In the genomic region with DNA sequence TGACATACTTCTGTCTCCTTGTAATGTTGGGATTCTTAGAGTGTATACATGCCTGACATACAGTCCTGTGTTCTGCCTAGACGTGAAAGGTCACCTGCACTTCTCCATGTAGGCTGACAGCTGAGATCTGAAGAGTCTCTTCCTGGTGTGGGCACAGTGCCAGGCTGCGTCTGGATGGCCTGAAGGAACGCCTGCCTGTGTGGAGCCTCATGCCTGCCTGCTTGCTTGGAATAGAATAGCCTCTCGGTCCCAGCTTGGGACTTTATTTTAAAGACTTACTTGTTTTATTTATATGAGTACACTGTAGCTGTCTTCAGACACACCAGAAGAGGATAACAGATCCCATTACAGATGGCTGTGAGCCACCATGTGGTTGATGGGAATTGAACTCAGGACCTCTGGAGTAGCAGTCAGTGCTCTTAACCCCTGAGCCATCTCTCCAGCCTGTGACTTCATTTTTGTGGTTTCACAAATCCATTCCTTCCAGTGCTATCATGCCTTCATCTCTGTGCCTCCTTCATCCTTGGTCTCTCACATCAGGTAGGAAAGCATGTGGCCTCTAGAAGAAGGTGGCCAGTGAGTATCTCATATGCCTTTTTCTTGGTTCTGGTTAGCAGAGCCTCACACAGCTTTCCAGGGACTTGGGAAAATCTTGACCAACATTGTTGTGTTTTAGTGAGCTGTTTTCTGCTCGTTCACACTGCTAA, we compare ENCODE assay signal across 8 mouse cellular contexts. TPM values are rescaled to one million over a fixed set of nuclear protein-coding genes. Genes with fewer than 3 reads are reported as not detected.
DNase-seq lines count a peak whose midpoint lies in the region; ATAC-seq lines count a peak whose summit lies in the region.
"Had no signal": no experiment of that assay in that cellular context is flagged by ENCODE, and none has a peak within 500 bp of the region (broad histone marks: within the 10 kb centered on the region; RNA-seq: fewer than 3 reads in every experiment).

No protein-coding gene starts in this region.

- H3K4me2 ChIP-seq in midbrain, embryonic 14.5 days (ENCODE audit: low read length) = no peak overlapping the region
- H3K4me2 ChIP-seq in midbrain, embryonic 16.5 days (ENCODE audit: low read length) = no peak overlapping the region
- peak overlapping the region; percentile 19 for H3K4me2 ChIP-seq in liver, embryonic 12.5 days
- H3K4me2 ChIP-seq: midbrain, embryonic 12.5 days had no signal

- no peak overlapping the region for H3K4me3 ChIP-seq in midbrain, embryonic 14.5 days (replicated peaks; ENCODE audit: low read depth, low read length)
- H3K4me3 ChIP-seq in midbrain, embryonic 16.5 days (ENCODE audit: low read depth, low read length) = no peak overlapping the region
- no peak overlapping the region for H3K4me3 ChIP-seq in liver, embryonic 12.5 days
- H3K4me3 ChIP-seq: midbrain, embryonic 12.5 days had no signal

- no peak overlapping the region for H3K9ac ChIP-seq in midbrain, embryonic 14.5 days (replicated peaks; ENCODE audit: low read length)
- no peak overlapping the region for H3K9ac ChIP-seq in midbrain, embryonic 16.5 days (ENCODE audit: low read depth, low read length)
- H3K9ac ChIP-seq in liver, embryonic 12.5 days = no peak overlapping the region
- H3K9ac ChIP-seq: midbrain, embryonic 12.5 days had no signal

- ATAC-seq in midbrain, embryonic 14.5 days (ENCODE audit: low FRiP score, low TSS enrichment) = no peak
- ATAC-seq in midbrain, embryonic 16.5 days = no peak
- peak; percentile 38; the same call in 1 of the 2 replicates for ATAC-seq in cerebellum, adult (ENCODE audit: insufficient number of reproducible peaks, low FRiP score, low TSS enrichment)
- no peak for ATAC-seq in liver, embryonic 12.5 days
- ATAC-seq in CD4-positive, CD25-positive, alpha-beta regulatory T cell, adult 4 months = no peak

- intact Hi-C loops in gastrocnemius, postnatal 36 days (cut with DNase I) = no loop called here

- H3K27ac ChIP-seq in midbrain, embryonic 14.5 days (replicated peaks; ENCODE audit: low read depth, low read length) = 0 out of 2 replicates have a peak overlapping the region, but pooled peaks have one; percentile 55
- H3K27ac ChIP-seq in midbrain, embryonic 16.5 days (ENCODE audit: low read length) = no peak overlapping the region
- H3K27ac ChIP-seq in liver, embryonic 12.5 days = no peak overlapping the region
- H3K27ac ChIP-seq: midbrain, embryonic 12.5 days had no signal

- 67% methylated on average over 5 of the region's 5 CpGs for WGBS in midbrain, embryonic 14.5 days
- 57% methylated on average over 5 of the region's 5 CpGs for WGBS in midbrain, embryonic 16.5 days
- 72% methylated on average over 5 of the region's 5 CpGs for WGBS in liver, embryonic 12.5 days (ENCODE audit: insufficient replicate concordance)

- H3K27me3 ChIP-seq in midbrain, embryonic 14.5 days (ENCODE audit: control insufficient read depth, insufficient read depth, low read length) = no peaks in the 10 kb centered on the region
- no peaks in the 10 kb centered on the region for H3K27me3 ChIP-seq in midbrain, embryonic 16.5 days (ENCODE audit: control insufficient read depth, insufficient read depth, low read depth, low read length)
- H3K27me3 ChIP-seq in liver, embryonic 12.5 days (replicated peaks) = no peaks in the 10 kb centered on the region
- H3K27me3 ChIP-seq: midbrain, embryonic 12.5 days had no signal

- peaks cover 2% of the 10 kb centered on the region; the same call in 1 of the 2 replicates for H3K36me3 ChIP-seq in midbrain, embryonic 14.5 days (ENCODE audit: control insufficient read depth, insufficient read depth, low read length)
- no peaks in the 10 kb centered on the region for H3K36me3 ChIP-seq in midbrain, embryonic 16.5 days (ENCODE audit: control insufficient read depth, insufficient read depth, low read length)
- H3K36me3 ChIP-seq in liver, embryonic 12.5 days = peaks cover 6% of the 10 kb centered on the region; the same call in 1 of the 2 replicates

- H3K4me1 ChIP-seq in midbrain, embryonic 14.5 days (ENCODE audit: control insufficient read depth, insufficient read depth, low read length) = 0 out of 2 replicates have a peak, but pooled peaks cover 2% of the 10 kb centered on the region
- 0 out of 2 replicates have a peak, but pooled peaks cover 9% of the 10 kb centered on the region for H3K4me1 ChIP-seq in midbrain, embryonic 16.5 days (ENCODE audit: control insufficient read depth, insufficient read depth, low read length)
- H3K4me1 ChIP-seq in liver, embryonic 12.5 days = peaks cover 49% of the 10 kb centered on the region

- H3K9me3 ChIP-seq in midbrain, embryonic 14.5 days (ENCODE audit: control insufficient read depth, low read length) = no peaks in the 10 kb centered on the region
- no peaks in the 10 kb centered on the region for H3K9me3 ChIP-seq in midbrain, embryonic 16.5 days (replicated peaks; ENCODE audit: control insufficient read depth, low read length, poor library complexity, severe bottlenecking)
- H3K9me3 ChIP-seq in liver, embryonic 12.5 days (replicated peaks) = no peaks in the 10 kb centered on the region
- H3K9me3 ChIP-seq: midbrain, embryonic 12.5 days had no signal

- DNase-seq in midbrain, embryonic 14.5 days = peak; percentile 41
- DNase-seq in gastrocnemius, postnatal 36 days = peak; percentile 53
- no peak for DNase-seq in c-Kit-positive CD71-positive TER-119-positive erythroid progenitor cells, embryonic 14.5 days (ENCODE audit: low spot score)

RNA-seq across cellular contexts. Expression of a gene that starts 26.4 kb away (rescaled TPM):
- polyA plus RNA-seq in midbrain, embryonic 14.5 days (2014; fragmentation: Nextera tagmentation; extraction: Ambion mirVana) = 53.1 and 81.9 TPM in 2 replicates
- 79.8 and 86.0 TPM in 2 replicates for polyA plus RNA-seq in midbrain, embryonic 16.5 days (2015; fragmentation: Nextera tagmentation; extraction: Ambion mirVana)
- total RNA-seq in gastrocnemius, postnatal 36 days (2021) = 10 to 100 TPM; 12.5 to 14.9 TPM
- polyA plus RNA-seq in liver, embryonic 12.5 days (2016; fragmentation: Nextera tagmentation; extraction: Ambion mirVana) = 38.4 and 39.2 TPM in 2 replicates
- 100 to 1,000 TPM in 1 of 2 experiments, 10 to 100 TPM in 1; 99.2 to 126 TPM for polyA plus RNA-seq in CD4-positive, CD25-positive, alpha-beta regulatory T cell, adult 4 months (2017; shearing (Covaris generic))

RNA-seq across cellular contexts. Expression of a gene that starts 52.2 kb away (rescaled TPM):
- 0.22 TPM in 1 of 2 replicates, not detected in the other for polyA plus RNA-seq in midbrain, embryonic 14.5 days (2014; fragmentation: Nextera tagmentation; extraction: Ambion mirVana)
- 0.53 and 0.58 TPM in 2 replicates for polyA plus RNA-seq in midbrain, embryonic 16.5 days (2015; fragmentation: Nextera tagmentation; extraction: Ambion mirVana)
- under 1 TPM; 0.39 to 0.64 TPM for total RNA-seq in gastrocnemius, postnatal 36 days (2021)
- 2.4 and 2.9 TPM in 2 replicates for polyA plus RNA-seq in liver, embryonic 12.5 days (2016; fragmentation: Nextera tagmentation; extraction: Ambion mirVana)
- polyA plus RNA-seq in CD4-positive, CD25-positive, alpha-beta regulatory T cell, adult 4 months (2017; shearing (Covaris generic)) = under 1 TPM; 0.17 to 0.63 TPM
